In genomic region chr8:46593067-46593466, GRCm38 (mm10) we compare ENCODE assay signal across 18 mouse cellular contexts. TPM values are rescaled to one million over a fixed set of nuclear protein-coding genes. Genes with fewer than 3 reads are reported as not detected.
DNase-seq lines count a peak whose midpoint lies in the region; ATAC-seq and TF ChIP-seq lines count a peak whose summit lies in the region.
"Had no signal": no experiment of that assay in that cellular context is flagged by ENCODE, and none has a peak within 500 bp of the region (broad histone marks: within the 10 kb centered on the region; RNA-seq: fewer than 3 reads in every experiment).

No protein-coding gene starts in this region.

- H3K4me2 ChIP-seq in forebrain, embryonic 16.5 days (ENCODE audit: low read length), result no peak overlapping the region
- no peak overlapping the region for H3K4me2 ChIP-seq in forebrain, embryonic 12.5 days
- H3K4me2 ChIP-seq: heart, embryonic 13.5 days; liver, embryonic 12.5 days; lung, embryonic 15.5 days; midbrain, embryonic 12.5 days had no signal

- H3K4me1 ChIP-seq in forebrain, embryonic 16.5 days (replicated peaks; ENCODE audit: control insufficient read depth, insufficient read depth, low read length), result no peaks in the 10 kb centered on the region
- no peaks in the 10 kb centered on the region for H3K4me1 ChIP-seq in forebrain, embryonic 12.5 days
- H3K4me1 ChIP-seq: limb, embryonic 10.5 days; lung, embryonic 15.5 days; midbrain, embryonic 12.5 days had no signal

- 65% methylated on average over 8 of the region's 8 CpGs for WGBS in forebrain, embryonic 16.5 days
- 85% methylated on average over 8 of the region's 8 CpGs for WGBS in forebrain, embryonic 12.5 days

- no peak for TF ChIP-seq CTCF in left cerebral cortex, adult 2 months (IDR thresholded peaks at IDR 0.05)

- intact Hi-C loops in left cerebral cortex, postnatal 4 days (cut with DNase I), result no loop called here
- intact Hi-C loops in left cerebral cortex, adult 2 months (cut with DNase I), result no loop called here
- intact Hi-C loops in gastrocnemius, postnatal 14 days (cut with DNase I; ENCODE audit: low total_unique reads), result no loop called here

- H3K4me3 ChIP-seq in forebrain, embryonic 16.5 days (replicated peaks; ENCODE audit: low read length), result no peak overlapping the region
- H3K4me3 ChIP-seq in forebrain, embryonic 12.5 days (replicated peaks), result no peak overlapping the region
- H3K4me3 ChIP-seq in left cerebral cortex, adult 2 months, result no peak overlapping the region
- H3K4me3 ChIP-seq: heart, embryonic 13.5 days; limb, embryonic 10.5 days; liver, embryonic 12.5 days; lung, embryonic 15.5 days; midbrain, embryonic 12.5 days had no signal

- DNase-seq in left cerebral cortex, postnatal 4 days, result peak; percentile 12
- no peak for DNase-seq in left cerebral cortex, adult 2 months (ENCODE audit: extremely low spot score in 1 of 2, low spot score in 2 of 2)
- DNase-seq in cerebellum, adult 9-10 months, result peak; percentile 20
- no peak for DNase-seq in gastrocnemius, postnatal 14 days
- DNase-seq in spleen, adult 18-20 months, result no peak
- DNase-seq: adrenal gland, adult 8-10 months; embryo, embryonic 11 days; kidney, adult 11 months; kidney, postnatal 10 days; thymus, postnatal 4 days had no signal

- no peaks in the 10 kb centered on the region for H3K27me3 ChIP-seq in forebrain, embryonic 16.5 days (replicated peaks; ENCODE audit: control insufficient read depth, insufficient read depth, low read length)
- H3K27me3 ChIP-seq in forebrain, embryonic 12.5 days, result no peaks in the 10 kb centered on the region
- H3K27me3 ChIP-seq: heart, embryonic 13.5 days; liver, embryonic 12.5 days; lung, embryonic 15.5 days; midbrain, embryonic 12.5 days had no signal

- H3K27ac ChIP-seq in forebrain, embryonic 16.5 days (ENCODE audit: low read length), result 0 out of 2 replicates have a peak overlapping the region, but pooled peaks have one; percentile 28
- H3K27ac ChIP-seq in forebrain, embryonic 12.5 days, result no peak overlapping the region
- no peak overlapping the region for H3K27ac ChIP-seq in left cerebral cortex, adult 2 months
- H3K27ac ChIP-seq: heart, embryonic 13.5 days; hindbrain, postnatal 0 days; limb, embryonic 10.5 days; liver, embryonic 12.5 days; lung, embryonic 15.5 days; midbrain, embryonic 12.5 days had no signal

- no peak overlapping the region for H3K9ac ChIP-seq in forebrain, embryonic 16.5 days (replicated peaks; ENCODE audit: low read depth, low read length)
- no peak overlapping the region for H3K9ac ChIP-seq in forebrain, embryonic 12.5 days
- H3K9ac ChIP-seq: heart, embryonic 13.5 days; liver, embryonic 12.5 days; lung, embryonic 15.5 days; midbrain, embryonic 12.5 days had no signal

- no peaks in the 10 kb centered on the region for H3K36me3 ChIP-seq in forebrain, embryonic 16.5 days (ENCODE audit: control insufficient read depth, insufficient read depth)
- H3K36me3 ChIP-seq in forebrain, embryonic 12.5 days (replicated peaks), result no peaks in the 10 kb centered on the region
- H3K36me3 ChIP-seq: midbrain, embryonic 12.5 days had no signal

- no peaks in the 10 kb centered on the region for H3K9me3 ChIP-seq in forebrain, embryonic 16.5 days (ENCODE audit: control insufficient read depth, low read length)
- no peaks in the 10 kb centered on the region for H3K9me3 ChIP-seq in forebrain, embryonic 12.5 days
- H3K9me3 ChIP-seq: heart, embryonic 13.5 days; limb, embryonic 10.5 days; liver, embryonic 12.5 days; lung, embryonic 15.5 days; midbrain, embryonic 12.5 days had no signal

- peak; percentile 73 for ATAC-seq in forebrain, embryonic 16.5 days
- ATAC-seq in forebrain, embryonic 12.5 days (ENCODE audit: low FRiP score), result no peak
- ATAC-seq: hindbrain, postnatal 0 days; liver, embryonic 12.5 days had no signal

RNA-seq across cellular contexts. Expression of gene Primpol, which starts 23.9 kb away (rescaled TPM):
- polyA plus RNA-seq in forebrain, embryonic 16.5 days (2015; fragmentation: Nextera tagmentation; extraction: Ambion mirVana), result 9.5 and 12.6 TPM in 2 replicates
- 10.2 and 10.9 TPM in 2 replicates for polyA plus RNA-seq in forebrain, embryonic 12.5 days (2016; fragmentation: Nextera tagmentation; extraction: Ambion mirVana)
- 1 to 10 TPM; 7.6 to 8.2 TPM for total RNA-seq in left cerebral cortex, postnatal 4 days (2021)
- total RNA-seq in left cerebral cortex, adult 2 months (2021), result 1 to 10 TPM; 4.6 to 6.1 TPM
- 1 to 10 TPM; 2.7 to 2.8 TPM for total RNA-seq in gastrocnemius, postnatal 14 days (2021)

RNA-seq across cellular contexts. Expression of gene Casp3, which starts 24.0 kb away (rescaled TPM):
- 315 and 322 TPM in 2 replicates for polyA plus RNA-seq in forebrain, embryonic 16.5 days (2015; fragmentation: Nextera tagmentation; extraction: Ambion mirVana)
- polyA plus RNA-seq in forebrain, embryonic 12.5 days (2016; fragmentation: Nextera tagmentation; extraction: Ambion mirVana), result 180 and 188 TPM in 2 replicates
- 100 to 1,000 TPM; 215 to 241 TPM for total RNA-seq in left cerebral cortex, postnatal 4 days (2021)
- total RNA-seq in left cerebral cortex, adult 2 months (2021), result 10 to 100 TPM; 13.4 to 13.6 TPM
- total RNA-seq in gastrocnemius, postnatal 14 days (2021), result 1 to 10 TPM; 5.5 to 9.8 TPM

RNA-seq across cellular contexts. Expression of gene Cenpu, which starts 41.2 kb away (rescaled TPM):
- polyA plus RNA-seq in forebrain, embryonic 16.5 days (2015; fragmentation: Nextera tagmentation; extraction: Ambion mirVana), result 8.8 and 15.1 TPM in 2 replicates
- 27.4 and 36.4 TPM in 2 replicates for polyA plus RNA-seq in forebrain, embryonic 12.5 days (2016; fragmentation: Nextera tagmentation; extraction: Ambion mirVana)
- total RNA-seq in left cerebral cortex, postnatal 4 days (2021), result 1 to 10 TPM; 4.6 to 5.8 TPM
- total RNA-seq in left cerebral cortex, adult 2 months (2021), result 1 to 10 TPM; 2.0 to 2.3 TPM
- total RNA-seq in gastrocnemius, postnatal 14 days (2021), result 1 to 10 TPM in 1 of 2 experiments, under 1 TPM in 1; 0.55 to 1.1 TPM

Comparison
In these comparisons a context has a peak if more than half of its experiments do, and no peak if none do; other contexts are left out.
1. DNase-seq: peak in left cerebral cortex, postnatal 4 days (single experiment) and cerebellum, adult 9-10 months (single experiment); none in left cerebral cortex, adult 2 months (0 of 2), gastrocnemius, postnatal 14 days (single experiment) and spleen, adult 18-20 months (0 of 2).
2. RNA of gene Casp3, which starts 24.0 kb away (total RNA-seq): 215 to 241 TPM in left cerebral cortex, postnatal 4 days; 13.4 to 13.6 TPM in left cerebral cortex, adult 2 months and 5.5 to 9.8 TPM in gastrocnemius, postnatal 14 days; every median in the first group is over 10 times any median in the second.